Mouse (Mus musculus) adrenal gland (tissue): ENCODE data around the gene Nuak2.

Experiments
- intact Hi-C: fragments of 180-260 bp; cut with DNase I; formaldehyde crosslinking; loops from one replicate; pipeline ENCODE4 v1.15.1; 2025

Nuak2 gene

GRCm38 (mm10) chr1:132298425-132298800 is 17.5 kb upstream of the Nuak2 start, which contains the start of gene Klhdc8a:
Gene Klhdc8a (plus strand): TSS chr1:132298626.
- intact Hi-C loops = no loop called here

GRCm38 (mm10) chr1:132298801-132299464 is 17.0 kb upstream of the Nuak2 start:
- intact Hi-C loops = no loop called here

GRCm38 (mm10) chr1:132299744-132300143 is 16.2 kb upstream of the Nuak2 start:
- intact Hi-C loops = no loop called here

- intact Hi-C loops = no loop called here
Observed at GRCm38 (mm10) chr1:132301242-132301641, 14.7 kb upstream of the Nuak2 start.

GRCm38 (mm10) chr1:132302341-132302866 is 13.5 kb upstream of the Nuak2 start:
- intact Hi-C loops = no loop called here

GRCm38 (mm10) chr1:132304618-132305214 is 11.2 kb upstream of the Nuak2 start:
- intact Hi-C loops = loop anchor here (5.0 kb wide), 1 partner anchor 147 kb away; no protein-coding TSS in a partner anchor

- intact Hi-C loops = loop anchor here (5.0 kb wide), 1 partner anchor 149 kb away; no protein-coding TSS in a partner anchor
Observed at GRCm38 (mm10) chr1:132306160-132306559, 9.8 kb upstream of the Nuak2 start.

GRCm38 (mm10) chr1:132306808-132307207 is 9.1 kb upstream of the Nuak2 start:
- intact Hi-C loops = loop anchor here (5.0 kb wide), 1 partner anchor 150 kb away; no protein-coding TSS in a partner anchor

- intact Hi-C loops = loop anchor here (5.0 kb wide), 1 partner anchor 151 kb away; no protein-coding TSS in a partner anchor
Observed at GRCm38 (mm10) chr1:132307962-132308361, 8.0 kb upstream of the Nuak2 start.

- intact Hi-C loops = loop anchor here (5.0 kb wide), 1 partner anchor 151 kb away; no protein-coding TSS in a partner anchor
Observed at GRCm38 (mm10) chr1:132308674-132309073, 7.3 kb upstream of the Nuak2 start.

GRCm38 (mm10) chr1:132310754-132311153 is 5.2 kb upstream of the Nuak2 start:
- intact Hi-C loops = no loop called here

GRCm38 (mm10) chr1:132311174-132311859 is 4.6 kb upstream of the Nuak2 start:
- intact Hi-C loops = no loop called here

- intact Hi-C loops = loop anchor here (1.0 kb wide), 1 partner anchor 42 kb away; no protein-coding TSS in a partner anchor
Observed at GRCm38 (mm10) chr1:132312043-132312442, 3.9 kb upstream of the Nuak2 start.

- intact Hi-C loops = loop anchor here (1.0 kb wide), 1 partner anchor 42 kb away; no protein-coding TSS in a partner anchor
Observed at GRCm38 (mm10) chr1:132312703-132313102, 3.2 kb upstream of the Nuak2 start.

GRCm38 (mm10) chr1:132316625-132316994 is 684 bp downstream of the Nuak2 start:
- intact Hi-C loops = no loop called here

- intact Hi-C loops = no loop called here
Observed at GRCm38 (mm10) chr1:132317413-132317812, 1.5 kb downstream of the Nuak2 start.

- intact Hi-C loops = no loop called here
Observed at GRCm38 (mm10) chr1:132317894-132318863, 2.3 kb downstream of the Nuak2 start.

- intact Hi-C loops = no loop called here
Observed at GRCm38 (mm10) chr1:132319242-132319641, 3.3 kb downstream of the Nuak2 start.

GRCm38 (mm10) chr1:132321821-132322580 is 6.1 kb downstream of the Nuak2 start:
- intact Hi-C loops = no loop called here
